Mouse (Mus musculus) intestine, embryonic 14.5 days (tissue): Measurements from ENCODE around the gene Trabd2b. TPM values are rescaled to one million over a fixed set of nuclear protein-coding genes. Genes with fewer than 3 reads are reported as not detected.

ENCODE experiments used
- ATAC-seq: fragments of 200-750 bp; cut with Nextera tagmentation; replicated peaks from 2 replicates; pipeline ENCODE4 v1.8.0; 2017; ENCODE audit warnings: low read depth, moderate number of reproducible peaks, moderate TSS enrichment, moderate library complexity; ENCODE audit not compliant: low FRiP score, low TSS enrichment
- DNase-seq: peaks from one replicate; pipeline ENCODE4 v3.0.0-alpha.2; 2018; ENCODE audit warnings: low spot score
- H3K27ac ChIP-seq: fragments of 300-500 bp; sonication (generic); 2 replicates; pipeline ENCODE4 v1.5.1; 2014; ENCODE audit warnings: low read depth, mild to moderate bottlenecking, control low read depth
- H3K27me3 ChIP-seq: fragments of 300-500 bp; sonication (generic); replicated peaks from 2 replicates; pipeline ENCODE4 v1.6.1; 2014; ENCODE audit warnings: low read length, control low read depth; ENCODE audit not compliant: control insufficient read depth, insufficient read depth
- H3K36me3 ChIP-seq: fragments of 300-500 bp; sonication (generic); 2 replicates; pipeline ENCODE4 v1.6.1; 2014; ENCODE audit warnings: low read length, control low read depth; ENCODE audit not compliant: control insufficient read depth, insufficient read depth
- H3K4me1 ChIP-seq: fragments of 300-500 bp; sonication (generic); replicated peaks from 2 replicates; pipeline ENCODE4 v1.6.1; 2014; ENCODE audit warnings: low read length, control low read depth, mixed read lengths; ENCODE audit not compliant: control insufficient read depth, insufficient read depth
- H3K4me2 ChIP-seq: fragments of 300-500 bp; sonication (generic); 2 replicates; pipeline ENCODE4 v1.6.1; 2014; ENCODE audit warnings: low read length
- H3K4me3 ChIP-seq: fragments of 300-500 bp; sonication (generic); 2 replicates; pipeline ENCODE4 v1.5.1; 2014; ENCODE audit warnings: low read depth, low read length, control low read depth, mixed read lengths
- H3K9ac ChIP-seq: fragments of 300-500 bp; sonication (generic); 2 replicates; pipeline ENCODE4 v1.6.1; 2014; ENCODE audit warnings: mild to moderate bottlenecking, low read length
- H3K9me3 ChIP-seq: fragments of 300-500 bp; sonication (generic); 2 replicates; pipeline ENCODE4 v1.6.1; 2016; ENCODE audit warnings: low read length, control low read depth; ENCODE audit not compliant: control insufficient read depth
- WGBS: fragments of 180-500 bp; shearing (Covaris S2); extraction: QIAGEN DNeasy Blood & Tissue Kit; methylation state at CpG from one replicate; pipeline ENCODE4 v1.1.7; 2014; 5-methylcytosine and 5-hydroxymethylcytosine counted together
- polyA plus RNA-seq: library from polyadenylated mRNA; unstranded; fragments of >200 nt; fragmentation: Nextera tagmentation; extraction: Ambion mirVana; gene quantifications from 2 replicates; pipeline ENCODE4 v1.2.1, GENCODE M21; 2014

Trabd2b gene
- polyA plus RNA-seq, 1 experiment from 2014 or later, result 0.72 TPM

DNA sequence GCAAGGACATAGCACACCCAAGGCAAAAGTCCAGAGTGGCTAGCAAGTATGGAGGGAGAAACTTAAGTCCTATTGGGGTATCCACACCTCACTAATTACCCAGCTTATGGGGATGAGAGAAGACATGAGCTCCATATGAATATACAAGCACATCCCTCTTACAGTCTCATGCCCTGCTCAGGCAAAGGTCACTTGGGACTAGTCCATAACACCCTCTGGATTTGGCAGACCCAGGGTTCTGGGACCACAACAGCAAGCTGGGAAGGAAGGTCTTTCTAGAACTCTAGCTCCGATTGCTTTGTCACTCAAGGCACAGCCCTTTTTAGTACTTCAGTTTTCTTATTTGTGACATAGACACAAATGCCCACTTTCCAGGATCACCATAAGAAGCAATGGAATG, 112.0 kb downstream of the Trabd2b start:
- no peak overlapping the region for H3K4me2 ChIP-seq
- peaks cover 13% of the 10 kb centered on the region for H3K4me1 ChIP-seq
- H3K27ac ChIP-seq, result no peak overlapping the region
- H3K9me3 ChIP-seq, result no peaks in the 10 kb centered on the region
- no peaks in the 10 kb centered on the region for H3K36me3 ChIP-seq
- DNase-seq (no peak), ATAC-seq (no peak)
- WGBS, result 96% methylated on average over 1 of the region's 1 CpGs
- H3K27me3 ChIP-seq, result no peaks in the 10 kb centered on the region
- no peak overlapping the region for H3K4me3 ChIP-seq
- no peak overlapping the region for H3K9ac ChIP-seq

DNA sequence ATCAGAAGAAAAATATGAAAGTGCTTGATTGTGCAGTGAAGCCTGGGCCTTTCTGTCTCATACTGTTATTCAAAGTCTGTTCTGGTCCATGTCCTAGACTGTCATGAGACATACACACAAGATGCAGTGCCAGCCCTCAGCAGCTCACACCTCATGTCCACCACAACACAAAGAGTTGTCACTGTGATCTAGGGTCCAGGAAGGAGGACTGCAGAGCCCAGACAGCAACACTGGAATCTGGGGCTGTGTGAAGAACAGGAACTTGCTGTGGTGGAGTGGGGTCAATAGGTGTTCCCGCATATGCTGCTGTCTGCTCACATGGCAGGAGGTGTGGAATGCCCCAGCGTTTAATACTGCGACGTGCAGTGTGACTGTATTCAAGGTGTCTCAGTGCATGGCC, 112.8 kb downstream of the Trabd2b start:
- H3K9me3 ChIP-seq, result no peaks in the 10 kb centered on the region
- H3K27ac ChIP-seq, result no peak overlapping the region
- no peak overlapping the region for H3K4me2 ChIP-seq
- no peaks in the 10 kb centered on the region for H3K36me3 ChIP-seq
- no peak overlapping the region for H3K4me3 ChIP-seq
- peaks cover 13% of the 10 kb centered on the region for H3K4me1 ChIP-seq
- ATAC-seq (no peak), DNase-seq (no peak)
- 73% methylated on average over 4 of the region's 4 CpGs for whole genome bisulfite sequencing
- H3K9ac ChIP-seq, result no peak overlapping the region
- H3K27me3 ChIP-seq, result no peaks in the 10 kb centered on the region

DNA sequence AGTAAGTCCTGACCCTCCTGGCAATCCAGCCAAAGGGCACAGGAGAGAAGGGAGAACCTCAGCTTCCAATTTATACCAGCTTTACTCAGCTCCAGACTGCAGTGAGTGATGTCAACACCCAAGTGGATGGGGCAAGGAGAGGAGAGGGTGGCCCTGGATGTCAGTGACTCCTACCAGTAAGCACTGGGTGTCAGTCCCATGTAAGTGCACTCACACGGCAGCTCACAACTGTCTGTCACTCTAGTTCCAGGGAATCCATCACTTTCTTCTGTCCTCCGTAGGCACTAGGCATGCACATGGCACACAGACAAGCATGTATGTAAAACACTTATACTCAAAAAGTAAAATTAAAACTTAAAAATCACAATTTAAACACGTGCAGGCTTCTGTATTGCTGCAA, 113.4 kb downstream of the Trabd2b start:
- ATAC-seq, result no peak
- WGBS, result 78% methylated on average over 3 of the region's 3 CpGs
- no peak for DNase-seq

DNA sequence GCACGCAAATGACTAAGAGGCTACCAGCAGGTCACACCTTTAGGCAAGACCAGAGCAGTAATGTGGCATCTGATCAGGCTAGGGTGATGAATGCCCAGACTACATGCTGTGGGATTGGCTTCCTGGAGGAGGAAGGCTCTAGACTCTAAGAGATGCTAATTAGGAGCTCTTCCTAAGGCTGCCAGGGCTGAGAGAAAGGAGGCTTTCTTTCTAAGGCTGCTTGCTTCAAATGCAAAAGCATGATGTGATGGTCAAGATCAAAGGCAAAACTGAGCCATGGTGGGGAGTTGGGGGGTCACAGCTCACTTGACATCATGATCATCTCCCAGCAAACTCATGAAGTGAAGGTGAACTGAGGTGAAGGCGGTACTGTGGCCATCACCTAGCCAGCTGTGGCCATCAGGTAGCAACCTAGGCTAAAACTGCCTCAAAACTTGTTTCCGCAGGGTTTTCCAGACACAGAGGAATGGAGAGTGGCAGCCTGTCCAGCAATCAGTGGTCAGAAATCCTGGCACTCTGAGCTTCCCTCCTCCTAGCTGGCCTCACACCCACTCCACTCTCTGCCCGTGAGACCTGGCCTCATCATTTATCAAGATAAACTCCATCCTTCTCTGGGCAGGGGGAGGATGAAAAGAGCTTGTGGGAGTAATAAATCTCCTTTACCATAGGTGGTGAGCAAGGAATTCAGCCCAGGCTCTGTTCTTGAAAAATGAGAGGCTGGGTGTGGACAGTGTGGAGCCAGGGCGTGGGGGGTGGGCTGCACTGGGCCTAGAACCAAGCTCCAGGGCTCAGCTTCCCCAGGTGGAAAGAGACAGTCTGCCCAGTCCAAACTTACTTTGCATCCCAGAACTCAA, 117.0 kb downstream of the Trabd2b start:
- no peaks in the 10 kb centered on the region for H3K27me3 ChIP-seq
- 55% methylated on average over 5 of the region's 5 CpGs for WGBS
- no peaks in the 10 kb centered on the region for H3K9me3 ChIP-seq
- H3K4me3 ChIP-seq, result no peak overlapping the region
- ATAC-seq (peak; percentile 64; the same call in 1 of the 2 replicates), DNase-seq (no peak)
- no peak overlapping the region for H3K27ac ChIP-seq
- no peaks in the 10 kb centered on the region for H3K36me3 ChIP-seq
- no peak overlapping the region for H3K4me2 ChIP-seq
- no peak overlapping the region for H3K9ac ChIP-seq
- H3K4me1 ChIP-seq, result no peaks in the 10 kb centered on the region

More for the DNA sequence above, 113.4 kb downstream of the Trabd2b start:
- Histone ChIP-seq H3K27me3 (no peaks in the 10 kb centered on the region), H3K9ac (no peak overlapping the region), H3K4me1 (peaks cover 13% of the 10 kb centered on the region), H3K9me3 (no peaks in the 10 kb centered on the region), H3K36me3 (no peaks in the 10 kb centered on the region), H3K4me2 (no peak overlapping the region), H3K27ac (no peak overlapping the region), H3K4me3 (no peak overlapping the region)

DNA sequence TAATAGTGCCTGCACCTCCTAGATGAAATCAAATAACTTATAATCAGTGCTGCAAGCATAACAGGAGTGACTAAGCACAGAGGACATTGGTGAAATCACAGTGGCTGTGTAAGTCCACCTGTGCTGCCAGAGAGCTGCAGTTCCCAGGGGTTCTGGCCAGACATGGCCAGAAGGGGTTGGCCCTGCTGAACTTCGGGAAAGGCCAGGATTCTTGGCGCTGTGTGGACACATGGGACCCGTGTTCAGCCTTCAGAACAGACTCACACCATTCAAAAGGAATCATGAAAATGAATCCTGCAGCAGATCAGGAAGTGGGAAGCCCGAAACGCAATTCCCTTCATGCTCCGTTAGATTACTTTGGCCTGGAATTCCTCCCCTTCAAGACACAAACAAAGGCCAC, 125.1 kb downstream of the Trabd2b start:
- Histone ChIP-seq H3K27ac (no peak overlapping the region), H3K9me3 (no peaks in the 10 kb centered on the region), H3K4me3 (no peak overlapping the region), H3K27me3 (no peaks in the 10 kb centered on the region), H3K36me3 (no peaks in the 10 kb centered on the region), H3K4me1 (no peaks in the 10 kb centered on the region), H3K9ac (no peak overlapping the region), H3K4me2 (no peak overlapping the region)
- ATAC-seq, result no peak
- 76% methylated on average over 6 of the region's 6 CpGs for WGBS
- DNase-seq, result no peak

DNA sequence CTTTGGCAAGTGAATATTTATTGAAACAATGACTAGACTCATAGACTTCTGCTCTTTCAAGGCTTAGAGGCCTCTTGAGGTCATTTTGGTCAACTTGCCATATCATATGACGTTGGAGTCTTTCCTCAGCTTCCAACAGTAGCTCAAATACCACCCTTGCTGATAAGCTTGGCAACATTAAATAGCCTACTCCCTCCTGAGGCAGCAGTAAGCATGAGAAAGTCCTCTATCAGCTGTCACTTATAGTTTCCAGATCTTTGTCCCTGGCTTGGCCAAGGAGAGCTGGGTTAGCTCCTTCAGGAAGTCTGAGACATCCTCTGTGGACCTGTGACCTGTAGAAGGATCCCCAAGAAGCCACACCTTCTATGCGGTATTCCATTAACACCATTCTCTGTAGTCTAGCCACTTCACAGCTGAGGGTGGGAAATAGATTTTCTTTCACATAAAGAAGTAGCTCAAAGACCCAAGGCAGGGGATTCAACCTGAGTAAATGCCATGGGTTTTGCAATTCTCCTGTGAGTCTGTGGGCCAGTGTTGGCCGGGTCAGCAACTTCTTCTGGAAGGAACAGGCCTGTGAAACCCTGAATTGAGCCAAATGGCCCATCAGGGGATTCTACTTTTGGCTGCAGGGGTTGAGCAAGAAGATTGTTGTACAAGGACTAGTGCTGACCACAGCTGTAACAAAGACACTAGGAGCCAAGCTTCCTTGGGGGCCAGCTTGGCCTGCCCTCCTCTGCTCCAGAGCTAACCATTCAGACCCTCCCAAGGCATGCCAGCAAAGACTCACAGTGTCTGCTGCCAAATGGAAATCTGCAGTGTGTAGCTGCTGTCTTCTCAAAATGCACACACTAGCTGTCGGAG, 127.6 kb downstream of the Trabd2b start:
- WGBS, result 76% methylated on average over 4 of the region's 4 CpGs

DNA sequence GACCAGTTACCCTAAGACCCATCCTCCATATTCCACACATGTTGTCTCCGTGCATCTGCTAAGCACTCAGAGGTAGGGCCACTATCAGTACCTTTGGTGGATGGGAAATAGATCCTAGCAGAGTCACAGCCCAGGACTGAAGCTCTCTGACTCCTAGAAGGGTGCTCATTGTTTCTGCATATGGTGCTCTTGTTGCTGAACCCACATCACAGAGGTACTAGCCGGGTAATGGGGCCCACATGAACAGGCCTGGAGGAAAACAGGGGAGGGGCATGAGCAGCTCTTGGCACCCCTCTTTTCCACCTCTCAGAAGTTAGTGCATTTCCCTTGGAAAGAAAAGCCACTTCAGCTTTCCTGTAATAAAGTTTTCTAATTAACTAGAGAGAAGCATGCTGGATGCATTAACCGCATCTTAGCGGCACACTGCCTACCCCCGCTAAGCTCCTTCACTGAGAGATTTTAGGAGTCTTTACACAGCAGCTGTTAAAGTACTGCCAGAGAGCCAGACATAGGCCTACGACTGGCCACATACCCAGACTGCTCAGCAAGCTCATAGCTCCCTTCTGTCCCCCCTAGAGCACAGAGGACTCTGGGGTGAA, 131.0 kb downstream of the Trabd2b start:
- ATAC-seq (no peak), DNase-seq (peak; percentile 36)
- Histone ChIP-seq H3K27ac (no peak overlapping the region), H3K27me3 (no peaks in the 10 kb centered on the region), H3K4me2 (no peak overlapping the region), H3K4me3 (no peak overlapping the region), H3K4me1 (no peaks in the 10 kb centered on the region), H3K36me3 (no peaks in the 10 kb centered on the region), H3K9ac (no peak overlapping the region), H3K9me3 (no peaks in the 10 kb centered on the region)
- 70% methylated on average over 6 of the region's 6 CpGs for WGBS

More for the DNA sequence above, 127.6 kb downstream of the Trabd2b start:
- Histone ChIP-seq H3K36me3 (no peaks in the 10 kb centered on the region), H3K4me2 (no peak overlapping the region), H3K9ac (no peak overlapping the region), H3K4me3 (no peak overlapping the region), H3K4me1 (no peaks in the 10 kb centered on the region), H3K27ac (no peak overlapping the region), H3K27me3 (no peaks in the 10 kb centered on the region), H3K9me3 (no peaks in the 10 kb centered on the region)
- ATAC-seq (no peak), DNase-seq (no peak)

DNA sequence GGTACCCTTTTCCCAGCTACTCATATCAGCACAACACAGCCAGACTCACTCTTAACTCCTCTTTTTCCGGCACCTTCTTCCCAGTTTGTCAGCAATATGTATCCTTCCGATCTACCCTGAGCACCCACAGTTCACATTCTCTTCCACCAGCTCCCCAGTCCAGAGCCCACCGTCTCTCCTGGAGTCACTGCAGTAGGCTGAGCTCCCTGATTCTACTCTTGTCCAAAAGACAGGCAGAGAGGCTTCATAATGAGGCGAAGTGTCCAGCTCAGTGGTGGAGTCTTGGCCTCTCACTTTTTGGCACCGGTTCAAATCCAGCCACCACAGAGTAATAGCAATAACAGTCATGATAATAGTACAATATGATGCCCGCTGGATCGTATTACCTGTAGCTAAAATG, 133.5 kb downstream of the Trabd2b start:
- no peak for ATAC-seq
- H3K9ac ChIP-seq, result no peak overlapping the region
- no peaks in the 10 kb centered on the region for H3K4me1 ChIP-seq
- 92% methylated on average over 7 of the region's 7 CpGs for WGBS
- H3K27me3 ChIP-seq, result no peaks in the 10 kb centered on the region
- no peak for DNase-seq
- H3K9me3 ChIP-seq, result no peaks in the 10 kb centered on the region
- no peak overlapping the region for H3K4me3 ChIP-seq
- H3K27ac ChIP-seq, result no peak overlapping the region
- H3K4me2 ChIP-seq, result no peak overlapping the region
- H3K36me3 ChIP-seq, result no peaks in the 10 kb centered on the region
